Mouse (Mus musculus) brain, embryonic 14.5 days (tissue): ENCODE measurements around the gene Actl6b.

ENCODE experiments used
- CTCF ChIP-seq: fragments of 200-500 bp; IDR thresholded peaks from 2 replicates; pipeline ENCODE4 v1.5.1; 2012; ENCODE audit warnings: inconsistent platforms, mild to moderate bottlenecking, moderate library complexity, borderline replicate concordance; ENCODE audit not compliant: insufficient read depth, insufficient read length; ENCODE audit errors: extremely low read depth
- POLR2A ChIP-seq: fragments of 200-500 bp; IDR thresholded peaks from 2 replicates; pipeline ENCODE4 v1.6.1; 2012; ENCODE audit warnings: mild to moderate bottlenecking, inconsistent platforms, borderline replicate concordance; ENCODE audit not compliant: poor library complexity, insufficient read depth, insufficient read length, severe bottlenecking; ENCODE audit errors: extremely low read depth

DNA sequence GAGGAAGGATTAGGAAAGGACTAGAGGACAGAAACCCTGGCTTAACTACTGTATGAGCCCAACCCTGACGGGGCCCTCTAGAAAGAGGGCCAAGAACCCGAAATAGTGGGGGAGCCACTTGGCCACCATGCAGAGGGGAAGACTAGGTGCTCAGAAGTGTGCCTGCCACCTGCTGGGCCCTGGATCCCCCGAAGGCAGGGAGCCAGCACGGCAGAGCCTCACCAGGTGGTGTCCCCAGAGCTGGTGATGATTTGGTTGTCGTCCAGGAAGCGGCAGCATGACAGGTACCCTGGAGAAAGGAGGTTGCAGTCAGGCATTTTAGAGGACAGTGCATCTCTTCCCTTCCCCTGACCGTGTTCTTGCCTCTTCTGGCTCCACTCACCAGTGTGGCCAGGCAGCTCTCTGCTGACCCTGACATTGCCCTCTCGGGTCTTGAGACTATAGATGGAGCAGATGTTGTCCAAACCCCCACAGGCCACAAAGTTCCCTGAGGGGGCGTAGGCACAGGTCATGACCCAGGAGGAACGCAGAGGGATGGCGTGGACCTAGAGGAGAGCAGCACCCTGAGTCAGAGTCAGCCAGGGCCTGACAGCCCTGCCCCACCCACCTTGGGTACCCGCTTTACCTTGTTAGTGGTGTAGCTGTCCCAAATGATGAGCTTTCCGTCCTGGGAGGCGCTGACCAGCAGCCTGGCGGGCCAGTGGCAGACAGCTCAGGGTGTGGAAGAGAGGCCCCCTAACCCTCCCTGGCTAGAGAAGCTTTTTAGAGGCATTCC lies 23.9 kb upstream of the Actl6b start:
- TF ChIP-seq POLR2A (no peak), CTCF (no peak)
